Mouse (Mus musculus) CD8-positive naive resting alpha-beta T cell, adult 2 months (primary cell): ENCODE measurements around the gene Tlr3.

Source experiments
- DNase-seq, 2 experiments: peaks; one replicate each; pipeline ENCODE4 v3.0.0; 2022; ENCODE audit warnings: low read depth in 2 of 2, low spot score in 2 of 2

The Tlr3 gene

DNA sequence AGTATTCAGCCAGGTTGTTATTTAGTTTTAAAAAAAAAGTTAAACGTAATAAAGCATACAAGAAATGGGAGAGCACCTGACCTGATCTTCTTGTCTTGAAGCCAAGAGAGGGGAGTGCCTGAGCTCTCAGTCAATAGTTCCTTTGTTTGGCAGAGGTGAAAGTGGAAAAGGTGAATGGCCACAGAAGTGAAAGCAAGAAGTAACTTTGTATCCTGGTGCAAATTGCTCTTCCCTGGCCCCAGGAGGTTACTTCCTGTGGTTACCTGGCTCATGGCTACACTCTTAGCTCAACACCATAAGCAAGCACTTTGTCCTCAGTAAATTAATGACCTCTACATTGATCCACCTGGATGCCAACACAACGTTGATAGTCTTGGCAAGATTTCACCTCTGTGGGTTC lies at the start of gene Tlr3:
TSS of gene Tlr3 (minus strand) at position 199 of the 400 bp plus-strand sequence.
- DNase-seq: no peak

DNA sequence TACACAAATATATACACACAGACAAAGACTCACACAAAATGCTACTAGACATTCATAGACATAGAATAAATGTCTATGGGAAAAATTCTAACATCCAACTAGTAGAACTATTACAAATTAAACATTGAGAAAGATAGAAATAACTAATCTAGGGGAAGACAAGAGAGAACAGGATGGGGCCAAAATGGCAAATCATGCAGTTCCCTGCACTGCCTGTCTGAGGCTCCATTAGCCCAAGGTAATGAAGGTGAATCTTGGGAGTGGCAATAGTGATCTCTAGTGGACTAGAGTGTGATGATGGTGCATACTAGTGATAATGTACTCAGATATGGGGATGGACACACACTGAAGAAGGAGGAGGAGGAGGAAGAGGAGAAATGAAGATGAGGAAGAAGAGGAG lies 47.0 kb upstream of the Tlr3 start:
- DNase-seq: no peak

DNA sequence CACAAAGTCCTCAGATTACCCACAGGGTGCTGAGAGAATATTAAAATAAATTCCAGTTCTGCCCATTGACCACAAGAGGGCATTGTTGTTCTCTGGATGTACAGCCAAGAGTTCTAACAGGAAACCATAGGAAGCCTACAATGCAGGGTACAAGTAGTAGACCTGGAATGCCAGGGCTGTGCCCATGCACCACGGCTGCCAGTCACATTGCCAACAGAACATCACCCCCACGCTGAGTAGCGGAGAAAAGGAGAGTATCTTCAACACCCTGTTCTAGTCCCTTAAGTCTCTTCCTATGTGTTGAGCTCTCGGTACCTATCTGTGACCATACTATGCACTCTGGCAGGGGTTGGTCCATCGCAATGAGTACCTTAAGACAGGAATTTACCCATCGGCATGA lies 43.5 kb upstream of the Tlr3 start:
- DNase-seq: no peak

DNA sequence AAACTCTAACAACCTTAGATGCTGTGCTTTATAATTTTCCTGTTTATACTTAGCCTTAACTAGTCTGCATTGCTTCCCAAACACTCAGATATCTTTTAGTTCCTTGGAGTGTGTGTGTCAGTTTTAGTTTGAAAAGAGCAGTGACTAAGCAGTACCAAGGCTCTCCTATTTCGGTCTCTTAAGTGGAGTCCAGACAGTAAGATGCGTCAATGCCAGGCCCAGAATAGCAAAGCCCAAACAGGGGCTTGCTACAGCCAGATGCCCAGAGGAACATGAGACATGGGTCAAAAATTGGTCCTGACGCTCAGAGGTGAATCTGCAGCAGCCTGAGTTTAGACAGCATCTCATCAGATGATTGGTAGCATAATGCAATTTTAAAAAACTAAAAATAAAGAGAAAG lies 41.2 kb upstream of the Tlr3 start:
- no peak for DNase-seq

DNA sequence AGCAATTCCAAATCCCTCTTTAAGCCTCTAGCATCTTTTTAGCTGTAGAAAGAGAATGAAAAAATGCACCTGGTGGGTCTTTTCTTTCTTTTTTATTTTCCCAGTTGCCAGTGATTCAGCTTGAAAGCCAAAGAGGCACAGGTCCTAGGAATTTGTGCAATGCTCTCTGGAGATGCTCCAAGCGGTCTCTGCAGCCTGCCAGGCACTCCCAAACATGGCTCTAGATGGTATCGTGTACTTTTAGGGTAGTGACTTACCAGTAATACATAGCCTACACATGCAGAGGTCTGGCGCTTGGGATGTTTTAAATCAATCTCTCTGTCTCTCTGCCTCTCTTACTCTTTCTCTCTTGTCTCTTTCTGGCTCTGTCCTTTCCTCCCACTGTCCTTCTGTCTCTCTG lies 38.0 kb upstream of the Tlr3 start:
- DNase-seq: no peak

DNA sequence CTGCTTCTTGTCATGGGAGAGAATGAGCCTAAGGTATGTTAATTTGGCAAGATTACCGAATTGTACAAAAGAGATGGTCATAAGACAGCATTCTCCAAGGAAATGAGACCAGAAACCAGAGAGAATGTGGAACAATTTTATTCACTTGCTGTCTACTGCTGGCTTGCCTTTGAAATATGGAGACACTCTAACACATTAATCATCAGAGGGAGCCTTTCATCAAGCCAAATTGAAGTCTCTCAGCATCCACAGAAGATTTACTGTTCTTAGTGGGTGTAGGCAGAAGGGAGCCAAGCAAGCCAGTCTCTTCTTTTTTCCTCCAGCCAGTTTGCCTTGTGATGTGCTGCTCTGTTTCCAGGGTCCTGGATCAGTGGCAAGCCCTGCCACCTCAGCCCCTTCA lies 37.4 kb upstream of the Tlr3 start:
- DNase-seq: no peak

DNA sequence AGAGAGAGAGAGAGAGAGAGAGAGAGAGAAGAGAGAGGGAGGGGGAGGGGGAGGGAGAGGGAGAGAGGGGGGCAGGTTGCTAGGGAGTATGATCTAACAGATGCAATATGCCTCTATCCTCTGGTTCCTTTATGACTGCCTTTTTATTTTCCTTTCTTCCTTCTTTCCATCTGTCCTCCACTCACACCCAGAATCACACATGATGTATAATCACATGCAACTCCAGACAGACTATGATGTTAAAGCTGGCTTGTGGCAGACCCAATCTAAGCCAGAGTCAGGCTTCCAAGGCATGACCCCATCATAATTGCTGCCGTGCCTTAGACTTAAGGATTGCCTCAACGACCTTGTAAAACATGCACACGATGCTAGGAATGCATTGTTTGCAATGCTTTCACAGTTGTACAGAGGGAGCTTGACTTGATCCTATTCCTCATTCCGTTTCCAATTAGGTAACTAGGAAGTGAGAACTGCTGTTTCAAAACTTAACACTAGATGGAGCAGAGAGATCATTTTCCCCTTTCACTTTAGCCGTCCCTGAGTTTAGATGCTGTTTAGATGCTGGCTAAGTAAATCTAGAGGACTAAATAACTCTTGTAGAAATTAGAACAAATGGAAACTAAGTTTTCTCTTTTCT lies 28.1 kb upstream of the Tlr3 start:
- DNase-seq: no peak

DNA sequence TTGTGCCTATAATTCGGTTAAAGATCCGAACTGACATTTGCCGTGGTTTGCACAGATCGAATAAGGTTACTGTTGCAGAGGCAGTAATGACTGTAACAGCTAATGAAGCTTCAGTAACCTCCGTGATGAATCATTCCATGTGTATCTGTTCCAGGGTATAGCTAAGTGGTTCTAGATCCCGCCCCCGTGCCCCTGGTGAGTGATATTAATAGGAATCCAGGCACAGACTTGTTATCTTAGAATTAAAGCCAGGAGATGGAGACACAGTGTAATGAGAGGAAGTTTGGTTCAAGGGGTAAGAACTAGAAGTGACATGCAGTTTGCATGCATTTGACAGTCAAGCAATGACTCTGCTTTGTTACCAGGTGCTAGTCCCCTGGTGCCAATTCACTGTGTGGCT lies 9.3 kb upstream of the Tlr3 start:
- no peak for DNase-seq

DNA sequence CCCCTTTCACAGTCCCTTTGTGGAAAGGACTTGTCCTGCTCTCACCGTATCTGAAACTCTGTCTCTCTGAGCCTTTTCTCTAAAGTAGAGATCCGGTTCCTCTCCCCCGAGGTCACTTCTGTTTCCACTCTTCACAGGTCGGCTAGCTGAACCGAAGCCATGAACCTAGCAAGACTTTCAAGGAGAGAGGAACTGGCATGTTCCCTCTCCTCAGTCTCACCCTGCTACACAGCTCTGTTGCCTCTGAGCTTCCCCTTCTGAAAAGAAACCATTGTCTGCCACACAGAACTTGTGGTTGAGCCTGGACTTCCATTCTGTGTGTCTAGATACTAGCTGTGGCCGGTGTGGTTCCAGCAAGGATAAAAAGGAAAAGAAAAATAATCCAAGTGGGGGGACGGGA lies 4.1 kb upstream of the Tlr3 start:
- DNase-seq: no peak

DNA sequence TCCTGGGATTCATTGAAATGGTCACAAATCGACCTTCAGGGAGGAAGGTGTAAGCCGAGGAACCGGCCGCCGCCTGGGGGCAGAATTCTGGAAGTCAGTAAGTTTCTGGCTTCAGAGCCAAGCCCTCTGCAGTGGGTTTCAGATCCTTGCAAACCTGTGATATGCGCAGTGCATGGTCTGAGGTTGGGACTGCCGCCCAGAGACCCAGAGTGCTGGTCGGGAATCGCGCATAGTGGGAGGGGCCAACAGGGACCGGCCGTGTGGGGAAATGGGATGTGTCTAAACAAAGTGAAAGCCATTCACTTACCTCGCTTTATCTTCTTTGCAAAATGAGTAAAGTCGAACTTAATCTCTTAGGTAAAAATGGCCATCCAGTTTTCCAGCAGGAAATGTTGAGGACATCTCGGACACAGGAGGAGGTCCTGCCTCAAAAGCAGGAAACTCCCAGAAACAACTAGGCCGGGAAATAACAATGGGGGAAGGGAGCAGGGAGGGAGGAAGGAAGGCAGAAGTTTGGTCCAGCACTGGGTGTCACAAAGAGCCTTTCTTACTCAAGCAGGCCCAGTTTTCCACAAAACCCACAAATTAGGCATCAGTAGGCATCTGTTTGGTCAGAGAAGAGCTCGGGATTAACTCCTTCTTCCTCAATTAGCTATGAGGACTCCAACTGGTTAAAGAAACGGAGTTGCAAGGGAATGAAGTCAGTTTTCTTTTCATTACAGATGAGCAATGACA lies 567 bp downstream of the Tlr3 start:
- DNase-seq: no peak

DNA sequence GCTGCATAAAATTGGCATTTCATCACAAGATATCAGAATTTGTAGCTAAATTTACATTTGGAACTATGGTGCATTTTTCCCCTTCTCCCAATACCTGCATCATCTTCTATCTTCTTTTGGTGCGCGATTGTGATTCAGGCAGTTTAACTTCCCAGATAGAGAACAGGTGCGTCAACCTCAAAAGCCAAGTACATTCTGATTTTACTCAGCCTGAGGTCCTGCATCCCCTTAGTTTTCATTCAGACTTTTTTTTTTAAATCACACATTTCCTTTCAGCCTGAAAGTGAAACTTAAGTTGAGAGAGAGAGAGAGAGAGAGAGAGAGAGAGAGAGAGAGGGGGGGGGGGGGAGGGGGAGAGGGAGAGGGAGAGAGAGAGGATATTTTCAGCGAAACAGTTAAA lies 1.2 kb downstream of the Tlr3 start:
- DNase-seq: no peak

DNA sequence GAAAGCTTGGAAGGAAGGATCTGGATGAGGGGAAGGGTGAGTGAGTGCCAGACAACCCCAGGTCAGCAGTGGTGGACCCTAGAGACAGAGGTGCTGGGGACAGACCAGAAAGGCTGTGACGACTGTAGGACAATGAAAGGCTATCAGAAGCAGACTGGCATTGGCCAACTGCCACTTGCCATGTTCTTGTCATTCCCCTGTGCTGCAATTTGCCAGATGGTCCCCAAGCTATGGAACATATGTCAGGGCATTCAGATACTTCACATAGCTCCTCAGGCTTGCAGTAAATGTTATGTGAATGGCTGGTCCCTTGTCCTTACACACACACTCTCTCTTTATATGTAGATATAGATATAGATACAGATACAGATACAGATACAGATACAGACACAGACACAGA lies 27.6 kb downstream of the Tlr3 start:
- no peak for DNase-seq

DNA sequence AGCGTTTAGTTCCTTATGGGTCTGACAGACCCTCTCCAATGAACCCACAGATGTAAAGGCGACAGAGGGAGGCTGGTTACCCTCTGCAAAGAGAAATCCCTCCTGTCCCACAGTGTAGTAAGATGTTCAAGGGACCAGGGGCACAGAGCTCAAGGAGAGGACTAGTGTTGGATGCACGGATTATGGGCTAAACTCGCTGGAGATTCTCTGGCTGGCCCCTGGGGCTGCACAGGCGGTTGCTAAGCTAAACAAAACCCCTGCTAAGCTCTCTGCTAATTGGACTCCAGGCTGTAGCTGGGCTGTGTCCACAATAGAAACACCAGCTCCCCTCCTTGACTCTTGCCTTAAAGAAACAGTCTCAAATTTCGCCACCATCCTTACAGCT lies 28.9 kb downstream of the Tlr3 start, which contains the start of gene Fam149a:
TSS of gene Fam149a (minus strand) at position 329 of the 385 bp plus-strand sequence.
- no peak for DNase-seq

DNA sequence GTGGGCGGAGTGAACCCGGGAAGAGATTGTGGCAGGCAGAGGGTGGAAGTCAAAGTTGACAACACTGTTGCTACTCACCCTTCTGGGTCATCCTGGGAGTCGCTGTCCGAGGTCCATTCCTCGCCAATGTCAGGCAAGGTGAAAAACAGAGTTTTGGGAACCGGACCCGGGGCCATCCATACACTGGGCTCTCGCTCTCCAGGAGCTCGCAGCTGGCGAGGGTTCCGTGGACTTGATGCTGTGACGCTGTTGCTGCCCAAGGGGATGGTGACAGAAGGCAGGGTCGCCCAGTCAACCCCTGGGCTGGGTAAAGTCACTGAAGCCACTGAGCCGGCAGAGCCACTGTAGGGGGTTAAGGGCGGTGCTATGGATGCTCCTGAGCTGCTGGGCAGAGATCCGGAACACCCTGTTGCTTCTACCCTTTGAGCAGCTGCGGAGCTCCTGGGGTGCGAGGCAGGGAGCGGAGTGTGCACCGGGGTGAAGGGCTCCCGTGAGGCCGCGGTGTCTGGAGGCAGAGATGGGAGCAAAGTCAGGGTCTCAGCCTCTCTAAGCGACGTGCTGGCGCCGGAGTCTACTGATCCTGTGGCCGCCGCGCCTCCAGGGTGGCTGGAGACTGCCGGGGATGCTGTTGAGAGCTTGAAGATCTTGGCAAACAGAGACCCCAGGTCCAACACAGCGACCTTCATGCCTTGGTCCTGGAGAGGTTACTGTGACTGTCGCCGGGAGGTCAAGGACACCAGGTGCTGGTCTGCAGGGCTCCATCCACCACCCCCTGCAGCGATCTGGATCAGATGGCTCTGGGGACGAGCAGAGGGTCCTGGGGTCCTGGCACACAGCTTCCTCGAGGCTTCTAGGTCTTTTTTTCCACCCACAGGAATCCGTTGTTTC lies 29.6 kb downstream of the Tlr3 start:
- DNase-seq: no peak

DNA sequence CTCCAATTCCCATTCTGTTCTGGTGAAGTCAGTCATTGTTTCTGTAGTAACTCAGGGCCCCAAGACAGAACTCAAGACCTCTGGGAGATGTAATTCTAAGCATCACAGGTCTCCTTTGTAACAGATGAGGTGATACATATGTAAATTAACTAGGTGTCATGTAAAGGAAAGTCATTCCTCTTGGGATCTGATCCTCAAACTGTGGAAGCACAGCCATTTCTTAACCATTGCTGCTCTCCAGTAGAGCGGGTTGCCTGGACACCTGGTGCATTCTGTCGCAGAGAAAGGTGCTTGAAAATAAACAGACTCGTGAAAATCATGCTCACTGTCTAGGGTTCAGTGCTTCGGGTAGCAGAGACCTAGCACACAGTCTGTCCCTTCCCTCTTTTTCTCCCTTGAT lies 30.3 kb downstream of the Tlr3 start:
- no peak for DNase-seq

DNA sequence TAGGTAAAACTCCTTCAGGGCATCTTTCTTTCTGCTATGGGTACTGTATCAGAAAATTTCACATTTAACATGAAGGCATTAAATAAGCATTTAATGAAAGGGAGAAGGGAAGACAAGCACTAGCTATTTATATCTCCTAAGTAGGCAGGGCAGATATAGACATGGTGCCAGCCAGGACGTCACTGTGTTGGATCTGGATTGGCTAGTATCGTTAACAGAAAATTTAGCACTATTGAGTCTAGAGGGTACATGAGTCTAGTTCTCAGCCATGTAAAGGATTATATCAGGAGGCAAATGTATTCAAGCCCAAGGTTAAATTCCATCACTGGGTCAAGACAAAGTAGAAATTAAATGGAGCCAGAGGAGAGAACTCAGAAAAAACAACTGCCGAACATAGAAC lies 36.8 kb downstream of the Tlr3 start:
- DNase-seq: no peak

DNA sequence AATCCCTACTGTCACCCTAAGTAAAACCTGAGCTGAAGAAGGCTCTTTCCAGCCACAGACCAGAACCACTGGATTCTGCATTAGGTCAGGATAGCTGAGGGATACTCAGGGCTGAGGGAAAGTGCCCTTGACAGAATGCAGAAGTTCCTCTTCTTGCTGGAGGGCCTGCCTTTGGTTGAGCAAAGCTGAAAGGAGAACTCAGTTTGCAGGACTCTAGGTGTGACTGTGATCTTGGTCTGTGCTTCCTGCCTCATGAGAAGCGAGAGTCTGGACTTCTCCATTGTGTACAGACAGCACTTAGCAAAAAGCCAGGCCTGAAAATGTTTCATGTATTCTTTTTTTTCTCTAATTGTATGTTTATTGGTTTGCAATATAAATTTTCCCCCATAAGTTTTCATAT lies 43.7 kb downstream of the Tlr3 start:
- DNase-seq: no peak

DNA sequence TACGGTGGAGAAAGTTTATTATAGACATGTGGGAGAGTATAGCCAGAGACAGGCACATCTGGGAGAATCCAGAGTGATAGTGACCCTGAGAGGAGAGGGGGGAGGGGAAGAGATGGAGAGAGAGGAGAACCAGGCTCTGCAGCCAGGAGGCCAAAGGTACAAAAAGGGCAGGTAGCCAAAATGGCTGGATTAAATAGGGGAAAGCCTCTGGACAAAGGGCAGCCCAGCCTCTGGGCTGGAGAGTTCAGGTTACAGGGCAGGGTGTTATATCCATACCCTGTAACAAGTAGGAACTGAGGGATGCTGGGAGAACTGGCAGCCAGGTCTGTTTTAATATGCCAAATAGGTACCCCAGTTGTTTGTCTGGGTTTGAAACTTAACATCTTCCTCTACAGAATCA lies 47.7 kb downstream of the Tlr3 start:
- no peak for DNase-seq

DNA sequence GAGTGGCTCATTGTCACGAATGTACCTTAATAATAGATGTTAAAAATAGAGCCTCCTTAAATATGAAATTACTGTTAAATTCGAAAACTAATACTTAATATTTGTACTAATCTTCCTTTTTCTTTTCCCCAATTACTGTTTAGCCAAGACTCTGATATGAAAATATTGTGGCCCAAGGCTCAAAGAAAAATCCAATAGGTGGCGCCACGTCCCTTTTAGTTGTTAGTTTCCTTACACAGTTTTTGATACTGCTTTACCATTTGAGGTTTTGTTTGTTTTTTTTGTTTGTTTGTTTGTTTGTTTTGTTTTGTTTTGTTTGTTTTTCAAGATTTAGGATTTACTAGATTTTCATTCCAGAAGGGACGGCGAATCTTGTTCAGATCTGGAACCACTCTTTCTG lies 48.6 kb downstream of the Tlr3 start:
- DNase-seq: no peak

DNA sequence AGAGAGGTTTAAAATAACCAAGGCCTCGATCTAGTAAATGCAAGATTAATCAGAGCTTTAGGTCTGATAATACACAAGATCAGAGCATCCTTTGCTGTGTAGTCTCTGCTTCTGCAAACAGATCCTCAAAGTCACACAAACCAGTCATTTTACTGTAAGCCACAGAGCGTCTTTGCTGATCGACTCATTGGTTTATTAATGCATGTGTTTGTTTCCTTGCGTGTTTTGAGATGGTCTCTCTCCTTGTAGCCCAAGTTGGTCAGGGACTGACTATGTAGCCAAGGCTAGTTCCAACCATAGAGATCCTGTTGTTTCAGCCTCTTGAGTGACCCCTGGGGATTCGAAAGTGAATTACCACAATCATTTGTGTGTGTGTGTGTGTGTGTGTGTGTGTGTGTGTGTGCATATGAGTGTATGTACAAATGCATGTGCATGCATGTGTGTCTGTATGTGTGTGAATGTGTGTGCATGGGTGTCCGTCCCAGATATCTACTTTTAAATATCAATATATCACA lies 51.7 kb downstream of the Tlr3 start:
- DNase-seq: no peak

DNA sequence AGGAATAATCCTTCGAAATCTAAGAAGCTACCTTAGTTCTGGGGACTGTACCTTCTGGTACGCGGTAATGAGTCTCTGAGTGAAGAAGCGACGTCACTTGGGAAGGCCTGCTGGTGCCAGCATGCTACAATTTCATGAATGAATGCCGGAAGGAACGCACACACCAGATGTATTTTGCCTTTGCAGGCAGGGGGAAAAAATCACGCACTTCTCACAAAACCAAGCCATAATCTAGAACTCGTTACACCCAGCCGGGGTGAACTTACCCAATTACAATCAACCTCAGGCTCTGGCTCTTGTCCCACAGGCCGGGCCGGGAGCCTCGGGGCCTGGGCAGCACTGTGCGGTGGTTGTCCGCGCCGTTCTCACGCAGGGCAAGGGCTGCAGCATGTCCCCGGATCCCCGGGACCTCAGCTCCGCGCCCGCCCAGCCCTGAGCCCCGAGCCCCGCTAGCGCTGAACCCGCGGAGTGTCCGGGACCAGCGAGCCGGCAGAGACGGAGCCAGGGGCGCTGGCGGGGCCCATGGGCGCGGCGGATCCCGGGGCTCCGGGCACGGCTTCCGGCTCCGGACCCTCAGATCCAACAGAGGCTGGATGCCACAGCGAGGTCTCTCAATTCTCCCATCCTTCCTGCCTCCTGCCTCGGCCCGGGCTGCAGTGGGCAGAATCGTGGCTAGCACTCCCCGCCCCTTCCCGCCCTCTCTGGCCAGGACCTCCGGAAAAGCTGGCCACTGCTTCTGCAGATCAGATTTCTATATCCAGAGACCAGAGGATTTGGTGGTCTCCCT lies 52.6 kb downstream of the Tlr3 start:
- no peak for DNase-seq
